ENCODE assay signal across 10 mouse cellular contexts in genomic region chr10:45873805-45874780, GRCm38 (mm10).
A peak's percentile ranks its signal among the peaks of the same experiment; 100 is the strongest.
DNase-seq lines count a peak whose midpoint lies in the region; ATAC-seq and TF ChIP-seq lines count a peak whose summit lies in the region.
"Had no signal": no experiment of that assay in that cellular context is flagged by ENCODE, and none has a peak within 500 bp of the region (broad histone marks: within the 10 kb centered on the region; RNA-seq: fewer than 3 reads in every experiment).

No protein-coding gene starts in this region.

- 80% methylated on average over 14 of the region's 14 CpGs for WGBS in forebrain, embryonic 10.5 days
- WGBS in forebrain, embryonic 11.5 days = 73% methylated on average over 14 of the region's 14 CpGs
- WGBS in lung, embryonic 16.5 days = 44% methylated on average over 14 of the region's 14 CpGs
- 62% methylated on average over 14 of the region's 14 CpGs for WGBS in hindbrain, postnatal 0 days
- 57% methylated on average over 14 of the region's 14 CpGs for WGBS in stomach, embryonic 15.5 days

- no peak overlapping the region for H3K4me3 ChIP-seq in forebrain, embryonic 10.5 days
- H3K4me3 ChIP-seq in forebrain, embryonic 11.5 days (ENCODE audit: low read depth, low read length) = no peak overlapping the region
- H3K4me3 ChIP-seq in lung, embryonic 16.5 days (ENCODE audit: low read length) = no peak overlapping the region
- no peak overlapping the region for H3K4me3 ChIP-seq in hindbrain, postnatal 0 days (ENCODE audit: low read length)
- no peak overlapping the region for H3K4me3 ChIP-seq in stomach, embryonic 15.5 days (replicated peaks)

- DNase-seq in forebrain, embryonic 10.5 days (ENCODE audit: extremely low spot score, low spot score) = no peak
- DNase-seq in forebrain, embryonic 11.5 days (ENCODE audit: low spot score) = no peak
- DNase-seq in lung, postnatal 10 days = no peak
- DNase-seq in hindbrain, postnatal 0 days (ENCODE audit: low spot score) = peak; percentile 5
- DNase-seq in left cerebral cortex, postnatal 10 days (ENCODE audit: extremely low spot score in 1 of 2, low spot score in 2 of 2) = no peak
- no peak for DNase-seq in MN1 (ENCODE audit: low spot score)
- DNase-seq: gastrocnemius, postnatal 25 days had no signal

- ATAC-seq in forebrain, embryonic 11.5 days (replicated peaks; ENCODE audit: low FRiP score) = no peak
- ATAC-seq in lung, embryonic 16.5 days (ENCODE audit: low read depth) = peak; percentile 83
- 0 out of 2 replicates have a peak, but pooled peaks have one; percentile 22 for ATAC-seq in hindbrain, postnatal 0 days
- peak; percentile 43; the same call in 1 of the 2 replicates for ATAC-seq in stomach, embryonic 15.5 days (ENCODE audit: insufficient read depth, low FRiP score, low read depth)

- no peaks in the 10 kb centered on the region for H3K27me3 ChIP-seq in forebrain, embryonic 10.5 days (ENCODE audit: poor library complexity, severe bottlenecking)
- no peaks in the 10 kb centered on the region for H3K27me3 ChIP-seq in forebrain, embryonic 11.5 days (ENCODE audit: control insufficient read depth, insufficient read depth, low read length)
- no peaks in the 10 kb centered on the region for H3K27me3 ChIP-seq in lung, embryonic 16.5 days (ENCODE audit: control insufficient read depth, insufficient read depth, low read depth, low read length)
- no peaks in the 10 kb centered on the region for H3K27me3 ChIP-seq in hindbrain, postnatal 0 days (ENCODE audit: insufficient read depth, low read length)
- no peaks in the 10 kb centered on the region for H3K27me3 ChIP-seq in stomach, embryonic 15.5 days (replicated peaks)

- H3K36me3 ChIP-seq in forebrain, embryonic 10.5 days (replicated peaks) = no peaks in the 10 kb centered on the region
- no peaks in the 10 kb centered on the region for H3K36me3 ChIP-seq in forebrain, embryonic 11.5 days (ENCODE audit: control insufficient read depth, insufficient read depth, low read length)
- H3K36me3 ChIP-seq in lung, embryonic 16.5 days (ENCODE audit: control insufficient read depth, insufficient read depth, low read length) = no peaks in the 10 kb centered on the region
- H3K36me3 ChIP-seq in hindbrain, postnatal 0 days (ENCODE audit: insufficient read depth, low read length) = no peaks in the 10 kb centered on the region
- no peaks in the 10 kb centered on the region for H3K36me3 ChIP-seq in stomach, embryonic 15.5 days

- intact Hi-C loops in left cerebral cortex, postnatal 10 days (cut with DNase I) = no loop called here

- H3K9me3 ChIP-seq in forebrain, embryonic 10.5 days = no peaks in the 10 kb centered on the region
- no peaks in the 10 kb centered on the region for H3K9me3 ChIP-seq in forebrain, embryonic 11.5 days (ENCODE audit: control insufficient read depth, low read length)
- no peaks in the 10 kb centered on the region for H3K9me3 ChIP-seq in lung, embryonic 16.5 days (ENCODE audit: control insufficient read depth, low read length)
- H3K9me3 ChIP-seq in hindbrain, postnatal 0 days (ENCODE audit: low read length) = no peaks in the 10 kb centered on the region
- H3K9me3 ChIP-seq in stomach, embryonic 15.5 days = no peaks in the 10 kb centered on the region

- H3K4me2 ChIP-seq in forebrain, embryonic 11.5 days (ENCODE audit: low read depth, low read length, severe bottlenecking) = no peak overlapping the region
- H3K4me2 ChIP-seq in lung, embryonic 16.5 days (ENCODE audit: low read depth, low read length) = peak overlapping the region; percentile 37
- 0 out of 2 replicates have a peak overlapping the region, but pooled peaks have one; percentile 11 for H3K4me2 ChIP-seq in hindbrain, postnatal 0 days (ENCODE audit: low read depth, low read length)
- no peak overlapping the region for H3K4me2 ChIP-seq in stomach, embryonic 15.5 days

- no peak overlapping the region for H3K9ac ChIP-seq in forebrain, embryonic 11.5 days (ENCODE audit: low read length)
- H3K9ac ChIP-seq in lung, embryonic 16.5 days (ENCODE audit: low read length) = no peak overlapping the region
- H3K9ac ChIP-seq in hindbrain, postnatal 0 days (replicated peaks; ENCODE audit: low read length) = no peak overlapping the region
- H3K9ac ChIP-seq in stomach, embryonic 15.5 days = no peak overlapping the region

- peak overlapping the region; percentile 60; the same call in 1 of the 2 replicates for H3K27ac ChIP-seq in forebrain, embryonic 10.5 days
- no peak overlapping the region for H3K27ac ChIP-seq in forebrain, embryonic 11.5 days (ENCODE audit: low read depth, low read length)
- H3K27ac ChIP-seq in lung, embryonic 16.5 days (ENCODE audit: low read length) = no peak overlapping the region
- H3K27ac ChIP-seq in hindbrain, postnatal 0 days = 0 out of 2 replicates have a peak overlapping the region, but pooled peaks have one; percentile 36
- no peak overlapping the region for H3K27ac ChIP-seq in stomach, embryonic 15.5 days
- H3K27ac ChIP-seq: macrophage had no signal

- TF ChIP-seq CTCF in hindbrain, postnatal 0 days (IDR thresholded peaks at IDR 0.05; ENCODE audit: low read depth) = no peak

- peaks cover 10% of the 10 kb centered on the region; the same call in 1 of the 2 replicates for H3K4me1 ChIP-seq in forebrain, embryonic 10.5 days
- H3K4me1 ChIP-seq in forebrain, embryonic 11.5 days (replicated peaks; ENCODE audit: control insufficient read depth, insufficient read depth, low read length) = no peaks in the 10 kb centered on the region
- peaks cover 6% of the 10 kb centered on the region for H3K4me1 ChIP-seq in lung, embryonic 16.5 days (replicated peaks; ENCODE audit: control insufficient read depth, insufficient read depth, low read length)
- H3K4me1 ChIP-seq in hindbrain, postnatal 0 days (ENCODE audit: insufficient read depth, low read length) = no peaks in the 10 kb centered on the region
- no peaks in the 10 kb centered on the region for H3K4me1 ChIP-seq in stomach, embryonic 15.5 days

Comparison
In these comparisons a context has a peak if more than half of its experiments do, and no peak if none do; other contexts are left out.
1. H3K27ac ChIP-seq: peak in forebrain, embryonic 10.5 days (single experiment) and hindbrain, postnatal 0 days (single experiment); none in forebrain, embryonic 11.5 days (single experiment), lung, embryonic 16.5 days (single experiment) and stomach, embryonic 15.5 days (single experiment).
2. H3K4me2 ChIP-seq: peak in lung, embryonic 16.5 days (single experiment) and hindbrain, postnatal 0 days (single experiment); none in forebrain, embryonic 11.5 days (single experiment) and stomach, embryonic 15.5 days (single experiment).